Mouse (Mus musculus): ENCODE measurements around the gene Slc25a13.

Slc25a13 gene

DNA sequence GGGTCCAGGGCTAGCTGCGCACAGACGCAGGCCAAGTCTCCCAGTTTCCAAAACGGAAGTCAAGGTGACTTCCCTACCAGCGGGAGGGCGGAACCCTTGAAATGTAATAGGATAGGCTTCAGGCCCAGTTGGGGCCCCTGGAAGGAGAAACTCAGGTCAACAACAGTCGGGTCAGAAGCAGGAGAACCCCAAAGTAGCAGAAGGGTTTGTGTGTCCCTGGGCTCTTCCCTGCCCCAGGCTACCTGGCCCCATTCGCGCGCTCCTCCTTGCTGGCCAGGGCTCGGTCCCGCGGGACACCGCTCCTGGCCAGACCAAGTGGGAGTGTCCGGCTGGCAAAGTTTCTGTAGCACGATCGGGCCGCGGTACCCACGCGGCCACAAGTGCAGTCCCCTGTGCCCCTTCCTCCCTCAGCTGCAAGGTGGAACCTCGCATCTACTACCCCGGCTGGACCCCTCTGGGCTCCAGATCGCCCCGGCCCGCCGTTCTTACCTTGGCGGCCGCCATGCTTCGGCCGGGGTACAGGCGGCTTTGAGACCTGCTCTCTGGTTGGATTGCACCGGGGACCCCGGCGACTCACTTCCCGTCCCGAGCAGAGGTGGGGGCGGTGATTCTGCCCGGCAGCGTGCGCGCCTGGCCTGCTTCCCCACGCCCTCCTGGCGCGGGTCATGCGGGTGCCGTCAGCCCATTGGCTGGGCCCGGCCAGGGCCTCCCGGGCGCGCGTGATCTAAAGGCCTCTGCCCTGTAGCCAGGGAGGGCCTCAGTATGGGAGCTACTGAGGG lies at the start of gene Slc25a13:
Slc25a13 (minus strand) TSS at position 667 of the 779 bp plus-strand sequence.
- DNase-seq (ENCODE audit: low spot score in 2 of 2), result no peak

GRCm38 (mm10) chr6:6265761-6266160 lies 48.8 kb upstream of the Slc25a13 start:
- DNase-seq (ENCODE audit: low spot score in 2 of 2), result no peak

GRCm38 (mm10) chr6:6263293-6263911 lies 46.4 kb upstream of the Slc25a13 start:
- no peak for DNase-seq (ENCODE audit: low spot score in 2 of 2)

GRCm38 (mm10) chr6:6260917-6261316 lies 43.9 kb upstream of the Slc25a13 start:
- DNase-seq (ENCODE audit: low spot score in 2 of 2), result no peak

DNA sequence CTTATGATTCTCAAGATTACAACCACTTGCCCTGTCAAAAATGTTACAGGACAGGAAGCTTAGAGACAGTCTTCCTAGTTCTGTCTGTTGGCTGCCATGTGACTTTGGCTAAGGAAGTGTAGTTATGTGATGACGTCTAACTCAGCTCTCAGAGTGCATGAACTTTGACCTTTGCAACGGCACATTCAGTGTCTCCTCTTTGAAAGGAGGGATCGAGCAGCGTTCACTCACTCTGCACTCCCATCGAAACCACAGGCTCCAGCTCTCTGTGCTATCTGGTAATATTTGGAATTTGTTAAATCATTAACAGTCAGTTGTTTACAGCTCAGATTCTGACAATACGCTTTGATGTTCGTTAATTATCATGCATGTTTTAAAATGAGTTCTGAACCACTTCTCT lies 31.5 kb upstream of the Slc25a13 start:
- DNase-seq (ENCODE audit: low spot score in 2 of 2), result no peak

- no peak for DNase-seq (ENCODE audit: low spot score in 2 of 2)
Observed at GRCm38 (mm10) chr6:6243828-6244227, 26.9 kb upstream of the Slc25a13 start.

DNA sequence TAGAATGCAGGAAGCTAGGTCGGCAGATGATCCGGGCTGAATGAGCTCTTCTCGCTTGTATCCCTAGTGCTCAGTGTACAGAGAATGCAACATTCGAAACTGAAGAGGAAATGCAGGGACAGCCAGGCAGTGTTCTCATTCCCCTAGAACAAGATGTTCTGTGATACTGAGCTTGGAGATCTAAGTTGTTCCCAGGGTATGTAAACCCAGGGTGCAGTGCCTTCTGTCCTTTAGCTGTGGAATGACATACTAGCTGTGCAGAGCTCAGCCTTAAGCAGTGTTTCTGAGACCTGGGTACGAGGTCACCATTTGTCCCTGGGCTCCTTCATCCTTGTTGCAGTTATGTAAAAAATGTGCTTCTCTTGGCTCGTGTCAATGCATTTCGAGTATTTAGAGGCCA lies 25.1 kb upstream of the Slc25a13 start:
- DNase-seq (ENCODE audit: low spot score in 2 of 2), result no peak

DNA sequence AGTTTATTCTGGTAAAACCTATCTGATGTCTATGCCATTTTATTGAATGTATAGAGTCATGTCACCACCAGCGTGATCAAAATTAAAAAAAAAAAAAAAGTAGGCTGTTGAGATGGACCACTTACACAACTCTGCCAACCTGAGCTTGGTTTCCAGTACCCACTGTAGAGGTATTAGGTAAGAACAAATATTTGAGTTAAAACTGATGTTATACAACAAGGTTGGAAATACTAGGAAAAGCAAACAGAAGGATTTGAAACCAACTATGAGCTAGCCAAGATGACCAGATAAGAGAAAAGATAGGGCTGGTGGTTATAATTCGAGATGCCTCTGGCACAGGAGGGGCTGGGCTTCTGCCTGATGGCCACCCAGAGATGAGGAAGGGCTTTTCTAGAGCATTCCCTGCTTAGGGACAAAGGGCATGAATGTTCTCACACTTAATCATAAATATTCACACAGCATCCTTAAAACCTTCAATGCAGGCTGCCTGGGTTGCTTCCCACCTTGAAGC lies 19.9 kb upstream of the Slc25a13 start:
- no peak for DNase-seq (ENCODE audit: low spot score in 2 of 2)

- no peak for DNase-seq (ENCODE audit: low spot score in 2 of 2)
Observed at GRCm38 (mm10) chr6:6230262-6230661, 13.3 kb upstream of the Slc25a13 start.

DNA sequence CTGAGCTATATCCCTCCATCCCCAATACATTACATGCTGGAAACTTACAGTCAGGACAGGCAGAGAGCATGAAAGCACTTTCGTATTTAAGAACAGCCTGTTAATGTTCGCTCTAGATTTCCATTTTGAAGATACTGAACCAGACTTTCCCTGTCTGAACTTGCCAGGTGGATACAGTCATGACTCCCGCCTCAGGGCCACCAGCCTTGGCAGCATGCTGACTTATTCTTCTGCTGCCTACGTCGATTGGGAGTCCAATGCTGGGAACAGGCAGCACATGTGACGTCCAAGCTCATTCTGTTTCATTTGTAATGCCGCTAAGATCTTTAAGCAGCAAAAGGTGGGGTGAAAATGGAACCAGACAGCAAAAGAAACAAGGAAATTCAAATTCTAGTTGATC lies 5.7 kb upstream of the Slc25a13 start:
- DNase-seq (ENCODE audit: low spot score in 2 of 2), result no peak

- DNase-seq (ENCODE audit: low spot score in 2 of 2), result no peak
Observed at GRCm38 (mm10) chr6:6220574-6220973, 3.6 kb upstream of the Slc25a13 start.

- DNase-seq (ENCODE audit: low spot score in 2 of 2), result no peak
Observed at GRCm38 (mm10) chr6:6219661-6220370, 2.8 kb upstream of the Slc25a13 start.

GRCm38 (mm10) chr6:6217286-6217625 lies 283 bp upstream of the Slc25a13 start:
- no peak for DNase-seq (ENCODE audit: low spot score in 2 of 2)

- no peak for DNase-seq (ENCODE audit: low spot score in 2 of 2)
Observed at GRCm38 (mm10) chr6:6216120-6216506, 860 bp downstream of the Slc25a13 start.

DNA sequence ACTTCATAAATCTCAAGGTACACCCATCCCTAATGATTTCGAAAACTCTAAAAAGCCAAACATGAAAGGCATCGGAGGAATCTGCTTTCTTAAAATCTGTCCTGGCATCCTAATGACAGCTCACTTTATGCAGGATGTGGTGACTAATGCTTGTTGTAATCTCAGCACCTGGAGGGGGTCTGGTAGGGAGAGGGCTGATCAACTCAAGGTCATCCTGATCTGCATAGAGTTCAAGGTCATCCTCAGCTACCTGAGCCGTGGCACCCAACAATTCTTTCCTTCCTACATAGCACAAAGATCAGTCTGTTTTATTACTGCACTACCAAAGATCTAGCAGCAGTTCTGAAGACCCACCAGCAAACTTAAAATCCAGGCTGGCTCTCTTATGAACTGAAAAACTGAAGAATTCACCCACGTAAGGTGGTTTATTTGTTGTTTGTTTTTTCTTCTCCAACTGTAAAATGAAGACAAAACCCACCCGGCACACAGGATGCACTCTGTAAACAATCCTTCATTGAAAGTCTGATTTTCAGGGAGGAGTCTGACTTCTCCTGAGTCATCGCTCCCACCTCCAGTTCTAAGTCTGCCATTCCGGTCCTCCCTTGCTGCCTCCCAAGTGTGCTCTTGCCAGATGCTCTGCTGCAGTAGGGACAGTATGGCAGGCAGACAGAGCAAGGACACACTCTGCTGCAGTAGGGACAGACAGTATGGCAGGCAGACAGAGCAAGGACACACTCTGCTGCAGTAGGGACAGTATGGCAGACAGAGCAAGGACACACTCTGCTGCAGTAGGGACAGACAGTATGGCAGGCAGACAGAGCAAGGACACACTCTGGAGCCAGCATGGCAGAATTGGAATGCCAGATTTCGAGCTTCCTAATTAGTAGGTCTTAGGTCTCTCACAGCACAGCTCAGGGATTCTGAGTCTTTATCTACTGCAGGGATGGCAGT lies 4.3 kb downstream of the Slc25a13 start:
- no peak for DNase-seq (ENCODE audit: low spot score in 2 of 2)

DNA sequence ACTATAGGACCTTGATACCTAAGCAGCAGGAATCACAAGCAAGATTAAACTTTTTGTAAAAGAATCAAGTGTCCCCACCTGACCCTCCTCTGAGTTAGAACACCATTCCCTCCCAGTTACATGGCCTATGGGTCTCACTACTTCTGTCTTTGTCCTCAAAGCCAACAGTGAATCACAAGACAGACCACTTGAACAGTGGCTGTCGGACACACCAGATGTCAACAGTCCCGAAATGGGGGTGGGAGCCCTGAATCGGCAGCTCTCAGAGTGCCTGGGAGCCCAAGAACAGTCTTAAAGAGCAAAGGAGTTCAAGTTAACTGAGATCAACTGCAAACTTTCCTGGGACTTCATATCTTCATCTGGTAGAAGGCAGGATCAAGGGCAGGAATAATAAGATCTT lies 5.0 kb downstream of the Slc25a13 start:
- no peak for DNase-seq (ENCODE audit: low spot score in 2 of 2)

DNA sequence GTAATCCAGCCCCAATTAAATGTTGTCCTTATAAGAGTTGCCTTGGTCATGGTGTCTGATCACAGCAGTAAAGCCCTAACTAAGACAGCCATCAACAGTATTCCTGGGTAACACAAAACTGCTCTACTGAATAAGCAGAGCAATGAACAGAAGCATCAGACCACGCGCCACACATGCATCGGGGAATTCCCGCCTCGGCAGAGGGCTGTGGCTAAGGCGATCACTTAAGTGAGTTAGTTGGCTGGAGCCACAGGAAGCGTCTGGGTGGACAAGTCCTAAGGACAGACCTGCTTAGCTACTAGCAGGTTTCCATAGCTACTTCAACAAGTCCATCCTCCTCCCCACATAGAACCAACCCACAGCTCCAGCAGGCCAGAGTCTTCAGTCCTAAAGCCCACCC lies 6.3 kb downstream of the Slc25a13 start:
- no peak for DNase-seq (ENCODE audit: low spot score in 2 of 2)

GRCm38 (mm10) chr6:6208351-6209059 lies 8.5 kb downstream of the Slc25a13 start:
- DNase-seq (ENCODE audit: low spot score in 2 of 2), result no peak

- no peak for DNase-seq (ENCODE audit: low spot score in 2 of 2)
Observed at GRCm38 (mm10) chr6:6207836-6208235, 9.1 kb downstream of the Slc25a13 start.

- no peak for DNase-seq (ENCODE audit: low spot score in 2 of 2)
Observed at GRCm38 (mm10) chr6:6207395-6207794, 9.6 kb downstream of the Slc25a13 start.

DNA sequence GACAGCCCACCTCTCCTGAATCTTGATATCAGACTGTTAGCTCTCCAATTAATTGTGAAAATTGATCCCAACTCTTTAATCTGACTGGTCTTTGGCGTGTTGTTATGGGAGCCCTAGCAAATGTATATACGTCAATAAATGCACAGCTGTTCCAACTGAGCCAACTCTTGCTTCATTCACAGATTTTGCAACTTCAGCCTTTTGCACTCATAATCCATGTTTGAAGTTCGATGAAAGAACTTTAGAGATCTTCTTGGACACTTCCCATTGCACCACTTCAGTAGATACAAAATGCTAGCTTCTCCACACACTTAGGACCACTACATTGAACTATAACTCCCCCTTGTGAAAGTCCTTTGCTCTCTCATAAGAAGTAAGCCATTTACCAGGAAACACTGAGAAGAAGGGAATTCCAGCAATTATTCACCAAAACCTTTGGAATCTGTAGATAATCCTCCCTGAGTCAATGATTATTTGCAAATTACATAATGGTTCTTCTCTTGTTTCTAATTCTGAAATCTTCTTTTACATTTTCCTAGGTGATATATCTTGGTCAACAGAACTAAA lies 11.3 kb downstream of the Slc25a13 start:
- DNase-seq (ENCODE audit: low spot score in 2 of 2), result no peak

All from right cerebral cortex, postnatal 36 days (tissue).